In genomic region chr5:77552580-77552979, GRCm38 (mm10) we compare ENCODE assay signal across 22 mouse cellular contexts.
"Had no signal": no experiment of that assay in that cellular context is flagged by ENCODE, and none has a peak within 500 bp of the region (broad histone marks: within the 10 kb centered on the region; RNA-seq: fewer than 3 reads in every experiment).

No protein-coding gene starts in this region.

- H3K36me3 ChIP-seq: limb, embryonic 10.5 days; limb, embryonic 13.5 days; liver, embryonic 12.5 days; liver, embryonic 15.5 days; neural tube, embryonic 12.5 days; neural tube, embryonic 15.5 days had no signal

- H3K4me3 ChIP-seq: layer of hippocampus, adult 2 months; limb, embryonic 10.5 days; limb, embryonic 13.5 days; liver, embryonic 12.5 days; liver, embryonic 15.5 days; neural tube, embryonic 12.5 days; neural tube, embryonic 15.5 days had no signal

- H3K9me3 ChIP-seq: limb, embryonic 10.5 days; limb, embryonic 13.5 days; liver, embryonic 15.5 days; neural tube, embryonic 12.5 days; neural tube, embryonic 15.5 days had no signal

- H3K27me3 ChIP-seq: limb, embryonic 13.5 days; liver, embryonic 12.5 days; liver, embryonic 15.5 days; neural tube, embryonic 12.5 days; neural tube, embryonic 15.5 days had no signal

- DNase-seq: kidney, adult 2 months; kidney, postnatal 25 days; layer of hippocampus, adult 9-11 months; liver; lung, embryonic 14.5 days; right cerebral cortex, adult 18-20 months; right cerebral cortex, postnatal 14 days; right cerebral cortex, postnatal 4 days; thymus, adult 2 months; thymus, postnatal 14 days; thymus, postnatal 4 days had no signal

- H3K9ac ChIP-seq: limb, embryonic 13.5 days; liver, embryonic 12.5 days; liver, embryonic 15.5 days; lung, embryonic 14.5 days; neural tube, embryonic 12.5 days; neural tube, embryonic 15.5 days had no signal

- H3K4me1 ChIP-seq: limb, embryonic 10.5 days; liver, embryonic 12.5 days; liver, embryonic 15.5 days; neural tube, embryonic 12.5 days; neural tube, embryonic 15.5 days had no signal

- H3K4me2 ChIP-seq: limb, embryonic 13.5 days; liver, embryonic 12.5 days; liver, embryonic 15.5 days; lung, embryonic 14.5 days; neural tube, embryonic 12.5 days; neural tube, embryonic 15.5 days had no signal

- ATAC-seq: intestine, postnatal 0 days; liver, embryonic 12.5 days had no signal

- H3K27ac ChIP-seq: kidney, postnatal 0 days; layer of hippocampus, adult 2 months; limb, embryonic 10.5 days; limb, embryonic 13.5 days; liver, embryonic 12.5 days; liver, embryonic 15.5 days; macrophage; neural tube, embryonic 12.5 days; neural tube, embryonic 15.5 days; stomach, postnatal 0 days had no signal
